11 mouse cellular contexts compared by ENCODE assay signal in genomic region chr12:85227876-85228599, GRCm38 (mm10). TPM values are rescaled to one million over a fixed set of nuclear protein-coding genes. Genes with fewer than 3 reads are reported as not detected.
DNase-seq lines count a peak whose midpoint lies in the region; ATAC-seq and TF ChIP-seq lines count a peak whose summit lies in the region.
"Had no signal": no experiment of that assay in that cellular context is flagged by ENCODE, and none has a peak within 500 bp of the region (broad histone marks: within the 10 kb centered on the region; RNA-seq: fewer than 3 reads in every experiment).

No protein-coding gene starts in this region.

- H3K4me2 ChIP-seq in embryonic facial prominence, embryonic 13.5 days, result 0 out of 2 replicates have a peak overlapping the region, but pooled peaks have one; percentile 0
- H3K4me2 ChIP-seq in limb, embryonic 13.5 days (replicated peaks), result no peak overlapping the region
- no peak overlapping the region for H3K4me2 ChIP-seq in intestine, embryonic 16.5 days (ENCODE audit: low read depth, low read length)

- no peak overlapping the region for H3K4me3 ChIP-seq in kidney, adult 2 months (ENCODE audit: insufficient read depth, low read depth, low read length)
- H3K4me3 ChIP-seq in embryonic facial prominence, embryonic 13.5 days, result no peak overlapping the region
- H3K4me3 ChIP-seq in limb, embryonic 13.5 days, result no peak overlapping the region
- H3K4me3 ChIP-seq in intestine, embryonic 16.5 days (ENCODE audit: low read length), result no peak overlapping the region

- H3K27me3 ChIP-seq in kidney, adult 2 months (replicated peaks; ENCODE audit: control insufficient read depth, insufficient read depth, low read length), result no peaks in the 10 kb centered on the region
- no peaks in the 10 kb centered on the region for H3K27me3 ChIP-seq in embryonic facial prominence, embryonic 13.5 days
- no peaks in the 10 kb centered on the region for H3K27me3 ChIP-seq in limb, embryonic 13.5 days
- no peaks in the 10 kb centered on the region for H3K27me3 ChIP-seq in intestine, embryonic 16.5 days (replicated peaks; ENCODE audit: control insufficient read depth, insufficient read depth, low read length)

- TF ChIP-seq POLR2A in kidney, adult 2 months (IDR thresholded peaks at IDR 0.05; ENCODE audit: low read depth, low read length), result no peak

- H3K36me3 ChIP-seq in kidney, adult 2 months (ENCODE audit: control insufficient read depth, insufficient read depth, low read length), result peaks cover 2% of the 10 kb centered on the region; the same call in 1 of the 2 replicates
- H3K36me3 ChIP-seq in embryonic facial prominence, embryonic 13.5 days, result peaks cover 43% of the 10 kb centered on the region
- H3K36me3 ChIP-seq in limb, embryonic 13.5 days, result peaks cover 49% of the 10 kb centered on the region
- H3K36me3 ChIP-seq in intestine, embryonic 16.5 days (ENCODE audit: control insufficient read depth, insufficient read depth, low read length), result peaks cover 15% of the 10 kb centered on the region

- H3K4me1 ChIP-seq in kidney, adult 2 months (ENCODE audit: control insufficient read depth, insufficient read depth, low read length), result no peaks in the 10 kb centered on the region
- H3K4me1 ChIP-seq in embryonic facial prominence, embryonic 13.5 days, result peaks cover 23% of the 10 kb centered on the region
- H3K4me1 ChIP-seq in limb, embryonic 13.5 days, result peaks cover 5% of the 10 kb centered on the region; the same call in 1 of the 2 replicates
- no peaks in the 10 kb centered on the region for H3K4me1 ChIP-seq in intestine, embryonic 16.5 days (ENCODE audit: control insufficient read depth, insufficient read depth, low read length)

- no peak overlapping the region for H3K9ac ChIP-seq in embryonic facial prominence, embryonic 13.5 days
- H3K9ac ChIP-seq in limb, embryonic 13.5 days, result no peak overlapping the region
- no peak overlapping the region for H3K9ac ChIP-seq in intestine, embryonic 16.5 days (ENCODE audit: low read depth, low read length)

- TF ChIP-seq CTCF in kidney, adult 2 months (conservative IDR thresholded peaks at IDR 0.05; ENCODE audit: insufficient read depth, insufficient read length, low read depth, low read length), result no peak

- ATAC-seq in embryonic facial prominence, embryonic 13.5 days (ENCODE audit: insufficient number of reproducible peaks, insufficient read depth, low FRiP score, low TSS enrichment, low read depth), result no peak
- no peak for ATAC-seq in limb, embryonic 13.5 days (ENCODE audit: low FRiP score, low read depth)
- ATAC-seq in intestine, embryonic 16.5 days, result no peak
- ATAC-seq in monocyte, adult 5-6 weeks (replicated peaks; ENCODE audit: insufficient number of reproducible peaks, low FRiP score, low TSS enrichment, poor library complexity, severe bottlenecking), result no peak

- no peaks in the 10 kb centered on the region for H3K9me3 ChIP-seq in embryonic facial prominence, embryonic 13.5 days
- 0 out of 2 replicates have a peak, but pooled peaks cover 3% of the 10 kb centered on the region for H3K9me3 ChIP-seq in limb, embryonic 13.5 days
- H3K9me3 ChIP-seq in intestine, embryonic 16.5 days (ENCODE audit: control insufficient read depth, low read length), result no peaks in the 10 kb centered on the region

- 44% methylated on average over 15 of the region's 15 CpGs for WGBS in kidney, adult 2 months
- WGBS in embryonic facial prominence, embryonic 13.5 days, result 34% methylated on average over 15 of the region's 15 CpGs
- WGBS in limb, embryonic 13.5 days, result 63% methylated on average over 15 of the region's 15 CpGs
- 69% methylated on average over 15 of the region's 15 CpGs for WGBS in intestine, embryonic 16.5 days

- peak; percentile 26 for DNase-seq in kidney, adult 2 months
- no peak for DNase-seq in kidney, adult 8-10 months
- DNase-seq in MN1 (ENCODE audit: low spot score), result peak; percentile 68
- DNase-seq in cerebellum, postnatal 14 days, result no peak
- DNase-seq: adrenal gland, adult 2 months; cerebellum, adult 11-12 months had no signal

- peak overlapping the region; percentile 12; the same call in 1 of the 2 replicates for H3K27ac ChIP-seq in kidney, adult 2 months (ENCODE audit: insufficient read depth, low read depth, low read length)
- H3K27ac ChIP-seq in embryonic facial prominence, embryonic 13.5 days, result peak overlapping the region; percentile 60; the same call in 1 of the 2 replicates
- peak overlapping the region; percentile 28; the same call in 1 of the 2 replicates for H3K27ac ChIP-seq in limb, embryonic 13.5 days
- H3K27ac ChIP-seq in intestine, embryonic 16.5 days (ENCODE audit: low read length), result no peak overlapping the region

RNA-seq across cellular contexts. Expression of gene Eif2b2, which starts 8.8 kb away (rescaled TPM):
- 101 and 112 TPM in 2 replicates for polyA plus RNA-seq in kidney, adult 2 months (2012; rRNA removed)
- polyA plus RNA-seq in embryonic facial prominence, embryonic 13.5 days (2015; fragmentation: Nextera tagmentation; extraction: Ambion mirVana), result 73.2 and 81.1 TPM in 2 replicates
- polyA plus RNA-seq in limb, embryonic 13.5 days (2015; fragmentation: Nextera tagmentation; extraction: Ambion mirVana), result 78.3 and 79.9 TPM in 2 replicates
- polyA plus RNA-seq in intestine, embryonic 16.5 days (2015; fragmentation: Nextera tagmentation; extraction: Ambion mirVana), result 67.6 and 74.8 TPM in 2 replicates
- total RNA-seq in monocyte, adult 5-6 weeks (2017), result 32.1 to 63.3 TPM (median 55.5 TPM) in 3 replicates

RNA-seq across cellular contexts. Expression of gene Mlh3, which starts 42.4 kb away (rescaled TPM):
- 8.1 and 9.6 TPM in 2 replicates for polyA plus RNA-seq in kidney, adult 2 months (2012; rRNA removed)
- 9.2 and 9.8 TPM in 2 replicates for polyA plus RNA-seq in embryonic facial prominence, embryonic 13.5 days (2015; fragmentation: Nextera tagmentation; extraction: Ambion mirVana)
- polyA plus RNA-seq in limb, embryonic 13.5 days (2015; fragmentation: Nextera tagmentation; extraction: Ambion mirVana), result 10.0 and 10.8 TPM in 2 replicates
- polyA plus RNA-seq in intestine, embryonic 16.5 days (2015; fragmentation: Nextera tagmentation; extraction: Ambion mirVana), result 5.5 and 5.7 TPM in 2 replicates
- 4.7 to 8.6 TPM (median 7.4 TPM) in 3 replicates for total RNA-seq in monocyte, adult 5-6 weeks (2017)

RNA-seq across cellular contexts. Expression of gene Pgf, which starts 50.4 kb away (rescaled TPM):
- polyA plus RNA-seq in kidney, adult 2 months (2012; rRNA removed), result 1.1 and 1.2 TPM in 2 replicates
- 8.7 and 10.3 TPM in 2 replicates for polyA plus RNA-seq in embryonic facial prominence, embryonic 13.5 days (2015; fragmentation: Nextera tagmentation; extraction: Ambion mirVana)
- 17.9 and 19.5 TPM in 2 replicates for polyA plus RNA-seq in limb, embryonic 13.5 days (2015; fragmentation: Nextera tagmentation; extraction: Ambion mirVana)
- polyA plus RNA-seq in intestine, embryonic 16.5 days (2015; fragmentation: Nextera tagmentation; extraction: Ambion mirVana), result 12.4 and 14.0 TPM in 2 replicates
- total RNA-seq in monocyte, adult 5-6 weeks (2017), result not detected in 3 replicates
- total RNA-seq: megakaryocyte-erythroid progenitor cell, adult 5-6 weeks had no signal

Comparison
In these comparisons a context has a peak if more than half of its experiments do, and no peak if none do; other contexts are left out.
1. DNase-seq: peak in kidney, adult 2 months (single experiment) and MN1 (single experiment); none in kidney, adult 8-10 months (0 of 2) and cerebellum, postnatal 14 days (0 of 2).